Mouse (Mus musculus) neural tube, embryonic 15.5 days (tissue): ENCODE results near the gene Foxred1. TPM values are rescaled to one million over a fixed set of nuclear protein-coding genes. Genes with fewer than 3 reads are reported as not detected.

Source experiments
- ATAC-seq: fragments of 200-750 bp; cut with Nextera tagmentation; 2 replicates; pipeline ENCODE4 v1.8.0; 2017; ENCODE audit warnings: mild to moderate bottlenecking, moderate TSS enrichment, moderate library complexity; ENCODE audit not compliant: low FRiP score
- H3K27ac ChIP-seq: fragments of 300-500 bp; sonication (generic); replicated peaks from 2 replicates; pipeline ENCODE4 v1.5.1; 2015; ENCODE audit warnings: mild to moderate bottlenecking, inconsistent platforms
- H3K27me3 ChIP-seq: fragments of 300-500 bp; sonication (generic); replicated peaks from 2 replicates; pipeline ENCODE4 v1.6.1; 2015; ENCODE audit warnings: inconsistent platforms
- H3K36me3 ChIP-seq: fragments of 300-500 bp; sonication (generic); 2 replicates; pipeline ENCODE4 v1.6.1; 2015; ENCODE audit warnings: inconsistent platforms
- H3K4me1 ChIP-seq: fragments of 300-500 bp; sonication (generic); 2 replicates; pipeline ENCODE4 v1.6.1; 2015; ENCODE audit warnings: inconsistent platforms
- H3K4me2 ChIP-seq: fragments of 300-500 bp; sonication (generic); 2 replicates; pipeline ENCODE4 v1.6.1; 2015; ENCODE audit warnings: inconsistent platforms, mild to moderate bottlenecking, moderate library complexity
- H3K4me3 ChIP-seq: fragments of 300-500 bp; sonication (generic); replicated peaks from 2 replicates; pipeline ENCODE4 v1.5.1; 2015; ENCODE audit warnings: mild to moderate bottlenecking, inconsistent platforms
- H3K9ac ChIP-seq: fragments of 300-500 bp; sonication (generic); replicated peaks from 2 replicates; pipeline ENCODE4 v1.6.1; 2015; ENCODE audit warnings: mild to moderate bottlenecking, inconsistent platforms
- H3K9me3 ChIP-seq: fragments of 300-500 bp; sonication (generic); replicated peaks from 2 replicates; pipeline ENCODE4 v1.6.1; 2016; ENCODE audit warnings: inconsistent platforms
- WGBS: fragments of 180-500 bp; shearing (Covaris S2); methylation state at CpG from one replicate; pipeline ENCODE4 v1.1.7; 2015; ENCODE audit warnings: mixed read lengths; 5-methylcytosine and 5-hydroxymethylcytosine counted together
- polyA plus RNA-seq: library from polyadenylated mRNA; unstranded; fragments of >200 nt; fragmentation: Nextera tagmentation; extraction: Ambion mirVana; gene quantifications from 2 replicates; pipeline ENCODE4 v1.2.1, GENCODE M21; 2015

Foxred1 gene
- polyA plus RNA-seq, 1 experiment from 2014 or later, result 48.2 TPM

GRCm38 (mm10) chr9:35164142-35164874 is 46.5 kb downstream of the Foxred1 start:
- H3K4me1 ChIP-seq, result no peaks in the 10 kb centered on the region
- H3K9me3 ChIP-seq, result no peaks in the 10 kb centered on the region
- no peak overlapping the region for H3K9ac ChIP-seq
- ATAC-seq, result no peak
- WGBS, result 82% methylated on average over 5 of the region's 5 CpGs
- no peak overlapping the region for H3K4me2 ChIP-seq
- H3K27ac ChIP-seq, result no peak overlapping the region
- H3K27me3 ChIP-seq, result no peaks in the 10 kb centered on the region
- no peak overlapping the region for H3K4me3 ChIP-seq
- H3K36me3 ChIP-seq, result peaks cover 6% of the 10 kb centered on the region; the same call in 1 of the 2 replicates

- Histone ChIP-seq H3K4me1 (no peaks in the 10 kb centered on the region), H3K27me3 (no peaks in the 10 kb centered on the region), H3K27ac (no peak overlapping the region), H3K36me3 (no peaks in the 10 kb centered on the region), H3K9me3 (no peaks in the 10 kb centered on the region), H3K4me3 (no peak overlapping the region), H3K9ac (no peak overlapping the region), H3K4me2 (no peak overlapping the region)
- WGBS, result 90% methylated on average over 11 of the region's 11 CpGs
- ATAC-seq, result no peak
These were observed 47.7 kb downstream of the Foxred1 start for GRCm38 (mm10) chr9:35163011-35163690.

GRCm38 (mm10) chr9:35161721-35162120 is 49.1 kb downstream of the Foxred1 start:
- Histone ChIP-seq H3K9me3 (no peaks in the 10 kb centered on the region), H3K27ac (no peak overlapping the region), H3K36me3 (no peaks in the 10 kb centered on the region), H3K4me3 (no peak overlapping the region), H3K4me2 (no peak overlapping the region), H3K9ac (no peak overlapping the region), H3K27me3 (no peaks in the 10 kb centered on the region), H3K4me1 (no peaks in the 10 kb centered on the region)
- 86% methylated on average over 7 of the region's 7 CpGs for WGBS
- ATAC-seq, result no peak

GRCm38 (mm10) chr9:35160662-35161061 is 50.2 kb downstream of the Foxred1 start:
- ATAC-seq, result no peak
- no peaks in the 10 kb centered on the region for H3K9me3 ChIP-seq
- no peaks in the 10 kb centered on the region for H3K4me1 ChIP-seq
- 85% methylated on average over 2 of the region's 2 CpGs for WGBS
- no peak overlapping the region for H3K4me3 ChIP-seq
- H3K27ac ChIP-seq, result no peak overlapping the region
- no peak overlapping the region for H3K9ac ChIP-seq
- no peaks in the 10 kb centered on the region for H3K36me3 ChIP-seq
- no peaks in the 10 kb centered on the region for H3K27me3 ChIP-seq
- no peak overlapping the region for H3K4me2 ChIP-seq

GRCm38 (mm10) chr9:35158477-35158876 is 52.4 kb downstream of the Foxred1 start:
- H3K9me3 ChIP-seq, result no peaks in the 10 kb centered on the region
- H3K27ac ChIP-seq, result no peak overlapping the region
- no peak overlapping the region for H3K4me2 ChIP-seq
- H3K4me3 ChIP-seq, result no peak overlapping the region
- H3K4me1 ChIP-seq, result no peaks in the 10 kb centered on the region
- WGBS, result 90% methylated on average over 3 of the region's 3 CpGs
- no peak overlapping the region for H3K9ac ChIP-seq
- ATAC-seq, result no peak
- no peaks in the 10 kb centered on the region for H3K27me3 ChIP-seq
- H3K36me3 ChIP-seq, result no peaks in the 10 kb centered on the region

GRCm38 (mm10) chr9:35156862-35157261 is 54.0 kb downstream of the Foxred1 start:
- no peak for ATAC-seq
- no peak overlapping the region for H3K4me2 ChIP-seq
- no peak overlapping the region for H3K27ac ChIP-seq
- no peaks in the 10 kb centered on the region for H3K27me3 ChIP-seq
- H3K9ac ChIP-seq, result no peak overlapping the region
- no peak overlapping the region for H3K4me3 ChIP-seq
- H3K4me1 ChIP-seq, result no peaks in the 10 kb centered on the region
- 83% methylated on average over 4 of the region's 4 CpGs for WGBS
- no peaks in the 10 kb centered on the region for H3K36me3 ChIP-seq
- no peaks in the 10 kb centered on the region for H3K9me3 ChIP-seq

- H3K4me1 ChIP-seq, result no peaks in the 10 kb centered on the region
- ATAC-seq, result no peak
- H3K9me3 ChIP-seq, result no peaks in the 10 kb centered on the region
- WGBS, result 94% methylated on average over 5 of the region's 5 CpGs
- H3K4me3 ChIP-seq, result no peak overlapping the region
- no peaks in the 10 kb centered on the region for H3K36me3 ChIP-seq
- H3K27ac ChIP-seq, result no peak overlapping the region
- no peaks in the 10 kb centered on the region for H3K27me3 ChIP-seq
- H3K4me2 ChIP-seq, result no peak overlapping the region
- no peak overlapping the region for H3K9ac ChIP-seq
These were observed 54.7 kb downstream of the Foxred1 start for GRCm38 (mm10) chr9:35156002-35156710.

Other genes starting within 250 kb of the Foxred1 start
- 11.4 and 15.6 TPM in 2 replicates for gene St3gal4, start 91.8 kb downstream of the Foxred1 start, polyA plus RNA-seq
- gene Dcps, start 35.0 kb downstream of the Foxred1 start, polyA plus RNA-seq, result 69.1 and 73.7 TPM in 2 replicates
- gene Srpr, start 10.9 kb downstream of the Foxred1 start, polyA plus RNA-seq, result 67.2 and 69.1 TPM in 2 replicates
- gene Tirap, start 10.8 kb downstream of the Foxred1 start, polyA plus RNA-seq, result 4.7 and 5.6 TPM in 2 replicates
- gene Fam118b, start 56.8 kb upstream of the Foxred1 start, polyA plus RNA-seq, result 47.5 and 48.8 TPM in 2 replicates
- gene Rpusd4, start 56.8 kb upstream of the Foxred1 start, polyA plus RNA-seq, result 17.9 and 19.4 TPM in 2 replicates
- 3.3 and 3.6 TPM in 2 replicates for gene Cdon, start 210.1 kb upstream of the Foxred1 start, polyA plus RNA-seq